Mouse (Mus musculus) liver, embryonic 14.5 days (tissue): ENCODE measurements around the gene Ak3. TPM values are rescaled to one million over a fixed set of nuclear protein-coding genes. Genes with fewer than 3 reads are reported as not detected.

Source experiments
- ATAC-seq: fragments of 200-750 bp; cut with Nextera tagmentation; 2 replicates; pipeline ENCODE4 v1.8.0; 2017; ENCODE audit warnings: moderate number of reproducible peaks, mild to moderate bottlenecking, moderate library complexity; ENCODE audit not compliant: insufficient read depth
- DNase-seq, 3 experiments: peaks; one replicate each; pipeline ENCODE4 v3.0.0-alpha.2; 2012 to 2013; ENCODE audit warnings: low read depth in 3 of 3, low spot score in 3 of 3
- H3K27ac ChIP-seq: fragments of 300-500 bp; sonication (generic); 2 replicates; pipeline ENCODE4 v1.5.1; 2014; ENCODE audit warnings: moderate library complexity, mild to moderate bottlenecking, control low read depth, inconsistent platforms
- H3K27me3 ChIP-seq: fragments of 300-500 bp; sonication (generic); 2 replicates; pipeline ENCODE4 v1.6.1; 2014; ENCODE audit warnings: mild to moderate bottlenecking, low read length, moderate library complexity; ENCODE audit not compliant: control insufficient read depth, insufficient read depth
- H3K36me3 ChIP-seq: fragments of 300-500 bp; sonication (generic); replicated peaks from 2 replicates; pipeline ENCODE4 v1.6.1; 2014; ENCODE audit warnings: low read depth; ENCODE audit not compliant: control insufficient read depth, insufficient read depth
- H3K4me1 ChIP-seq, 2 experiments: fragments of 200-500 bp in 1 of 2; fragments of 300-500 bp in 1 of 2; sonication (generic) in 1 of 2; replicated peaks; 2 replicates each; pipeline ENCODE4 v1.6.1; 2012 to 2014; ENCODE audit warnings: antibody characterized with exemption in 1 of 2, inconsistent platforms in 1 of 2, low read length in 1 of 2; ENCODE audit not compliant: control insufficient read depth in 2 of 2, insufficient read depth in 2 of 2
- H3K4me2 ChIP-seq: fragments of 300-500 bp; sonication (generic); 2 replicates; pipeline ENCODE4 v1.6.1; 2014; ENCODE audit warnings: low read depth, mild to moderate bottlenecking, control low read depth, moderate library complexity
- H3K4me3 ChIP-seq, 2 experiments: fragments of 200-500 bp in 1 of 2; fragments of 300-500 bp in 1 of 2; sonication (generic) in 1 of 2; 2 replicates each; pipeline ENCODE4 v1.5.1; 2012 to 2014; ENCODE audit warnings: low read depth in 2 of 2, low read length in 2 of 2, mild to moderate bottlenecking in 2 of 2, control low read depth in 1 of 2, inconsistent platforms in 1 of 2, moderate library complexity in 1 of 2; ENCODE audit not compliant: insufficient read depth in 1 of 2
- H3K9ac ChIP-seq: fragments of 300-500 bp; sonication (generic); replicated peaks from 2 replicates; pipeline ENCODE4 v1.6.1; 2014; ENCODE audit warnings: mild to moderate bottlenecking, control low read depth, moderate library complexity
- H3K9me3 ChIP-seq: fragments of 300-500 bp; sonication (generic); 2 replicates; pipeline ENCODE4 v1.6.1; 2016; ENCODE audit warnings: low read length, mixed read lengths; ENCODE audit not compliant: control insufficient read depth
- CTCF ChIP-seq: IDR thresholded peaks from 2 replicates; pipeline ENCODE4 v1.5.1; 2016; ENCODE audit warnings: antibody characterized with exemption, low read depth, control low read depth
- EP300 ChIP-seq: IDR thresholded peaks from 2 replicates; pipeline ENCODE4 v1.6.1; 2016; ENCODE audit warnings: antibody characterized with exemption, low read depth
- WGBS: fragments of 180-500 bp; shearing (Covaris S2); extraction: QIAGEN DNeasy Blood & Tissue Kit; methylation state at CpG from one replicate; pipeline ENCODE4 v1.1.7; 2014; ENCODE audit not compliant: insufficient replicate concordance; 5-methylcytosine and 5-hydroxymethylcytosine counted together
- polyA plus RNA-seq, 2 experiments: library from polyadenylated mRNA; depleted of rRNA in 1 of 2; stranded (reverse) in 1 of 2; unstranded in 1 of 2; fragments of >200 nt; fragmentation: Nextera tagmentation in 1 of 2; extraction: Ambion mirVana in 1 of 2; gene quantifications; 2 replicates each; pipeline versions ENCODE4 v1.2.1 to v1.2.3; 2012 to 2014

Ak3 gene
- polyA plus RNA-seq, 2 experiments, result 16.3 to 41.5 TPM

DNA sequence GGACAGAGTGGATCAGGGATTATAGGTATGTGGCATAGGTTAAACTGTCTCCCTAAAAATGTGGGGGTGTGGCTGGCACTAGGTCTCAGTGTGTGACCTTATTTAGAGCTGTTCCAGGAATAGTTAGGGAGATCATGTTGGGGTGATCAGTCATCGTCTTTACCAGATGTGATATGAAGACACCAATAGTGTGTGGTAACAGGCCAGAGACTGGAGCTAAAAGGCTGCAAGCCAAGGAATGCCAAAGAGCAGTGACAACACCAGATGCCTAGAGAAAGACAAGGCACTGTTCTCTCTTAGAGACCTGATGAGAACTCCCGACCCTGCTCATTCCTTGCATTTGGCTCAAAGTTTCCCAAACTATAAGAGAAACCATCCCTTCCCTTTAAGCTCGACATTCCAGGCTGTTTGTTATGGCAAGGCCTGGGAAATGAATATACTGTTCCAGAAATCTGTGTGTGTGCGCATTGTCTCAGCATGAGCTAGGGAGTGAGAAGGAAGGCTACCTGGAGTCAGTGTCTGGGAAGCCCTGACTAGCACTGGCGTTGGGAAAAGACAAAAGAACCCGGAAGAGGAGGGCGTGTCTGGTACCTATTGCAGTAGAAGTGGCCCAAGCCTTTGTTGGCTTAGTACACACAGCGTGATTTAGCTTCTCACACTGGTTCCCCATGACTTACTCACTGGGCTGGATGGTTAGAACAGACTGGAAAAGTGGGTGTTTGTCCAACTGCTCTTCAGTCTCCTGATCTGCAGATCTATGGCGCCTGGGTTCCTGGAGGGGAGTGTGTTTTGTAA is 2.6 kb upstream of the Ak3 start:
- Histone ChIP-seq H3K4me3 (no peak overlapping the region), H3K27ac (no peak overlapping the region), H3K27me3 (no peaks in the 10 kb centered on the region), H3K4me1 (peaks cover 7 to 28% of the 10 kb centered on the region in 2 experiments), H3K9ac (no peak overlapping the region), H3K4me2 (no peak overlapping the region), H3K36me3 (no peaks in the 10 kb centered on the region), H3K9me3 (no peaks in the 10 kb centered on the region)
- ATAC-seq (no peak), DNase-seq (no peak)
- WGBS, result 71% methylated on average over 9 of the region's 9 CpGs
- no peak for TF ChIP-seq EP300
- TF ChIP-seq CTCF, result no peak

DNA sequence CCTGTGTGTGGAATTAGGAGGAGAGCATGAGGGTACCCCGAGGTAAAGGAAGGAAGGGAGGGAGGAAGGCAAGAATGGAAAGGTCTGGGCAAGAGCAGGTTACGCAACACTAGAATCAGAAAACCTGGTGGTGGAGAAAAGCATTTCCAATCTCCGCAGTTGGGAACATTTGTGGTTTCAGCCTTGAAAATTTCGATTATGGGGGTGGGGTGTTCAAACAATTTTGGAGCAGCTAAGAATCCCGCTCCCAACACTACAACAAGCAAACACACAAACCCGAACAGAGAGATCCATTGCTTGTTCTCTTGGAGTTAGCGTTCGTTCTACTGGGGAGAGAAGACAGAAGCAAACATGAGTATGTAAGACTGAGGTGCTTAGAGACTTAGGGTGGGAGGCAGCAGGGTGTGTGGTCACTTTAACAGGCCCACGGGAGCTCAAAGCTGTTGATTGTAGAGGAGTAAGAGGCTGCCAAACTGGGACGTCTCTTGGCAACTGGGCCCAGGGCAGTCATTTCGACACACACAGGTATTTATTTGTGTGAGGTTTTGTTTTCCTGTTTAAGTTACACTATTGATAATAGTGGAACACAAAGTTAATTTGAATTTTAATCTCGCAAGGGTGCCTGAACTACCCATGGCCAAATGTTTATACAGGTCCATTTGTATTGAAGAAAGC is 1.8 kb upstream of the Ak3 start:
- Histone ChIP-seq H3K9me3 (no peaks in the 10 kb centered on the region), H3K4me3 (no peak overlapping the region), H3K36me3 (no peaks in the 10 kb centered on the region), H3K27me3 (no peaks in the 10 kb centered on the region), H3K4me2 (no peak overlapping the region), H3K27ac (no peak overlapping the region), H3K4me1 (peaks cover 8 to 28% of the 10 kb centered on the region in 2 experiments), H3K9ac (no peak overlapping the region)
- DNase-seq (no peak), ATAC-seq (no peak)
- TF ChIP-seq CTCF (no peak), EP300 (no peak)
- 67% methylated on average over 12 of the region's 12 CpGs for WGBS

DNA sequence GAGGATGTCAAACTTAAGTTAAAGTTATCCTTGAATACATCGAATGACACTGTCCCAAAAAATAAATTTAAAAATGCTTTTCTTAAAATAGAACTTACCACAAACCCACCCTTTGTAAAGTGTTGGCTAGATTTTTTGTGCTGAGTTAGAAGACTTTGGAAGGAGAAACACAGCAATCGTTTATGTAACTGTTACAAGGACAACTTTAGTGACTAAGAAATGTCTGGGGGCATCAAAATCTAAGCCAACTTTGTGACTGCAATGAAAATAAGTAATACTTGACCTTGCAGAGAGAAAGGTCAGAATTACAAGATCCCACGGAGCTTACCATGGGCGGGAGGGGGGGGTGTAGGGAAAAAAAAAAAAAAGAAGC is 814 bp downstream of the Ak3 start:
- ATAC-seq, result no peak
- Histone ChIP-seq H3K27ac (no peak overlapping the region; the same call in 1 of the 2 replicates), H3K36me3 (no peaks in the 10 kb centered on the region), H3K4me1 (peaks cover 8 to 21% of the 10 kb centered on the region in 2 experiments), H3K4me3 (peak overlapping the region; percentile 69 to 81), H3K9me3 (no peaks in the 10 kb centered on the region), H3K27me3 (no peaks in the 10 kb centered on the region), H3K4me2 (peak overlapping the region; percentile 84), H3K9ac (peak overlapping the region; percentile 94)
- 11% methylated on average over 4 of the region's 4 CpGs for WGBS
- TF ChIP-seq CTCF, result no peak
- no peak for TF ChIP-seq EP300
- DNase-seq, result no peak

DNA sequence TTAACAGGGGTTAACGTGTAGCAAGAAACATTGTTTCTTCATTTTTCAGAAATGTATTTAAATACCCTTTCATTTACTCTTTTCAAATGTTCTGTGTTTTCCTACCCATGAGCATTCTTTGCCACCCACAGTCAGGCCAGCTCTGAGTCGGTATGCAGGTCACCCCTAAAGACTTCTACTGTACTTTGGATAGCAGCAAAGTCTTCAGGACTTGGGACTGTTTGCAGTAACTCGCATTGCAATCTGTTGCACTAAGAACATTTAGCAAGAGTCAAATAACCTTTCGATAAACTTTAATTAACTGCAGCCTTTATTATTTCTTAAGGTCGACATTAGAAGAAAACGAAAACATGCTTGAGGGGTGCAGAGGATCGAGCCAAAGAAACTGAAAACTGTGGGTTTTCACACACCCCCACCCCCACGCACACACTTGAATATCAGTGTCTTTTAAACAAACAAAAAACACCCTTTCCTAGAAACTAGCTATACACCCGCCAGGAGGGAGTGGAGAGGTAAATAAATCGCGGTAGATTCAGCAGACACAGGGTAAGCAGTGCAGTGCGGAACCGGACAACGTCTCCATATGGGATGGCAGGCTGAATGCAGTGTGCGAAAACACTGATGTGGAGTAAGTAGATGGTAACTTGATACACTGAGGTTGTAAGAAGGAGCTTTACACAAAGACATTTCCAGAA is 1.7 kb downstream of the Ak3 start:
- Histone ChIP-seq H3K27ac (no peak overlapping the region), H3K4me3 (peak overlapping the region; percentile 47 to 81), H3K9ac (peak overlapping the region; percentile 23), H3K9me3 (no peaks in the 10 kb centered on the region), H3K4me1 (peaks cover 8 to 17% of the 10 kb centered on the region in 2 experiments), H3K27me3 (no peaks in the 10 kb centered on the region), H3K36me3 (no peaks in the 10 kb centered on the region), H3K4me2 (peak overlapping the region; percentile 84)
- 48% methylated on average over 15 of the region's 15 CpGs for WGBS
- no peak for TF ChIP-seq EP300
- TF ChIP-seq CTCF, result no peak
- DNase-seq (no peak), ATAC-seq (no peak)

DNA sequence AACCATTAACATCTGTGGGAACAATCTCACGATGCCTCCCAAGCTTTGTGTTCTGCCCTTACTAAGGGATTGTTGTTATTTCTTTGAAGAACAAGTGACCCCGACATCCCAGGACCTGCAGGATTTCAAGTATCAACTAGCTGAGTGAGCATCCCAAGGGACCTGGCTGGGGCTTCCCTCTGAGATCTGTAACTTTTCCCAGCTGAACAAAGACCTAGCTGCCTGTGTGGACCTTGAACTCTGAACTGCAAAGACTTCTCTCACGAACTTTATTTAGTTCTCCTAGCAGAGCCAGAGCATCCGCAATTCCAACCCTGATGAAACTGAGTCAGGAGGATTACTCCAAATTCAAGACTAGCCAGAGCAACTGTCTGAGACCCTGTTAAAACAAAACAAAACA is 2.4 kb downstream of the Ak3 start:
- ATAC-seq (no peak), DNase-seq (no peak)
- H3K27ac ChIP-seq, result no peak overlapping the region
- H3K9me3 ChIP-seq, result no peaks in the 10 kb centered on the region
- peak overlapping the region; percentile 84 for H3K4me2 ChIP-seq
- 66% methylated on average over 4 of the region's 4 CpGs for WGBS
- TF ChIP-seq CTCF (no peak), EP300 (no peak)
- peaks cover 8 to 17% of the 10 kb centered on the region in 2 experiments for H3K4me1 ChIP-seq
- H3K36me3 ChIP-seq, result no peaks in the 10 kb centered on the region
- no peak overlapping the region for H3K9ac ChIP-seq
- H3K27me3 ChIP-seq, result no peaks in the 10 kb centered on the region
- no peak overlapping the region for H3K4me3 ChIP-seq
